Mouse (Mus musculus): ENCODE results near the gene Alpk3. TPM values are rescaled to one million over a fixed set of nuclear protein-coding genes. Genes with fewer than 3 reads are reported as not detected.

The Alpk3 gene
- total and polyA plus RNA-seq, 3 experiments: under 0.01 to 0.03 TPM; not detected in 1

DNA sequence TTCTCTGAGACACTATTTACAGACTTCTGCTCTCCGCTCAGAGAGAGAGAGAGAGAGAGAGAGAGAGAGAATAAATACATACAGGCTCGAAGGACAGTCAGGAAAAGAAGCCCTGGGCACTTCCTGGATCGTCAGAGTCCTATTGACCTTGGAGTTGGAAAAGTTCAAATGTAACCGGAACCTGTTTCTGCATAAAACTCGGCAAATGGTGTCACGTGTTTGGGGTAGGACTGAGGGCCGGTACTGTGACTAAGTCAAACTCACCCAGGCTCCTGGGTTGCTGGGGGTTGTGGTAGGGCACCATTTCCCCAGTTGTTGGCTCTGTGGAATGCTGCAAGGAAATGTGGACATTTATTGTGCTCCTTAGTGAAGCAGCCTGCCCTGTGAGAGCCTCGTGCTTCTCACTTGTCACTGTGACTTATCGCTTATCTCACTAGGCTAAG is 1.3 kb downstream of the Alpk3 start:
- peak; percentile 23 for DNase-seq (ENCODE audit: low read depth, low spot score)
- TF ChIP-seq MEF2A (IDR thresholded peaks at IDR 0.05; ENCODE audit: extremely low read depth, insufficient replicate concordance, low read depth, low read length, poor library complexity, severe bottlenecking): no peak
- peak; percentile 53; the same call in 1 of the 2 replicates for TF ChIP-seq JUND (IDR thresholded peaks at IDR 0.05; ENCODE audit: low read depth, low read length)
- no peak for TF ChIP-seq TBP (IDR thresholded peaks at IDR 0.05; ENCODE audit: low read depth, low read length)
- peak; percentile 55 for TF ChIP-seq USF1 (IDR thresholded peaks at IDR 0.05; ENCODE audit: low read depth, low read length)
- no peak for TF ChIP-seq POLR2AphosphoS5 (IDR thresholded peaks at IDR 0.05; ENCODE audit: borderline replicate concordance, low read depth, low read length)
- Histone ChIP-seq H3K79me2 (ENCODE audit: control insufficient read depth, insufficient read depth, low read length, poor library complexity) (no peaks in the 10 kb centered on the region), H3K27ac (ENCODE audit: control insufficient read depth, low read depth, low read length) (no peak overlapping the region), H3K36me3 (ENCODE audit: control insufficient read depth in 1 of 2, insufficient read depth in 2 of 2, low read length in 2 of 2) (peaks cover 0 to 16% of the 10 kb centered on the region in 2 experiments; a peak in 2 of 4 replicates), H3K4me3 (ENCODE audit: control insufficient read depth in 1 of 2, insufficient read depth in 1 of 2, low read depth in 2 of 2, low read length in 2 of 2) (no peak overlapping the region), H3K4me1 (ENCODE audit: control insufficient read depth in 1 of 2, insufficient read depth in 2 of 2, low read length in 2 of 2) (peaks cover 5 to 23% of the 10 kb centered on the region in 2 experiments), H3K27me3 (ENCODE audit: control insufficient read depth in 1 of 2, insufficient read depth in 2 of 2, low read length in 2 of 2) (no peaks in the 10 kb centered on the region), H3K9ac (ENCODE audit: control insufficient read depth, low read depth, low read length, poor library complexity, severe bottlenecking) (0 out of 2 replicates have a peak overlapping the region, but pooled peaks have one; percentile 20), H3K9me3 (replicated peaks; ENCODE audit: insufficient read depth, low read length) (no peaks in the 10 kb centered on the region)

DNA sequence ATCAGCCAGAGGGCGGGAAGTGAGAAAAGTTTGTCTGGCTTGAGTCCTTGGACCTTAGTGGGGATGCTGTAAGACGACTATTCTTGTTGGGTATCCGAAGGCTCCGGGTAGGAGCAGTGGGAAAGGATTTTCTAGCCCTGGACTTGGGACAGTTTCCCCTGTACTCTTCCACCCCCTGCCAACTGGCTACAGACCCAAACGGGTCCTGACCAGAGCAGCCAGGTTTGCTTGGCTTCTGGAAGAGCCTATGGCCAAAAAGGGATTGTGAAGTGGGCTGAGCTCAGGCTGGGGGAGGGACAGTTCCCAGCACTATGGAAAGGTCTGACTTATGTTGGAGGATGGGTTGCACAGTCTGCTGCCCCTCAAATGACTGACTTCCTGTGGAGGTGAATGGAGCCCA is 2.0 kb downstream of the Alpk3 start:
- no peaks in the 10 kb centered on the region for H3K27me3 ChIP-seq (ENCODE audit: control insufficient read depth in 1 of 2, insufficient read depth in 2 of 2, low read length in 2 of 2)
- H3K4me3 ChIP-seq (ENCODE audit: control insufficient read depth in 1 of 2, insufficient read depth in 1 of 2, low read depth in 2 of 2, low read length in 2 of 2): no peak overlapping the region
- no peak for DNase-seq (ENCODE audit: low read depth, low spot score)
- H3K9me3 ChIP-seq (replicated peaks; ENCODE audit: insufficient read depth, low read length): no peaks in the 10 kb centered on the region
- H3K27ac ChIP-seq (ENCODE audit: control insufficient read depth, low read depth, low read length): no peak overlapping the region
- H3K79me2 ChIP-seq (ENCODE audit: control insufficient read depth, insufficient read depth, low read length, poor library complexity): no peaks in the 10 kb centered on the region
- H3K9ac ChIP-seq (ENCODE audit: control insufficient read depth, low read depth, low read length, poor library complexity, severe bottlenecking): no peak overlapping the region
- H3K4me1 ChIP-seq (ENCODE audit: control insufficient read depth in 1 of 2, insufficient read depth in 2 of 2, low read length in 2 of 2): peaks cover 5 to 23% of the 10 kb centered on the region in 2 experiments
- H3K36me3 ChIP-seq (ENCODE audit: control insufficient read depth in 1 of 2, insufficient read depth in 2 of 2, low read length in 2 of 2): peaks cover 0 to 16% of the 10 kb centered on the region in 2 experiments; a peak in 2 of 4 replicates
- TF ChIP-seq CHD1 (IDR thresholded peaks at IDR 0.05; ENCODE audit: low read depth, low read length): no peak
- TF ChIP-seq SMC3 (IDR thresholded peaks at IDR 0.05; ENCODE audit: low read depth, low read length): no peak
- TF ChIP-seq TCF12 (IDR thresholded peaks at IDR 0.05; ENCODE audit: low read depth, low read length): no peak
- TF ChIP-seq TBP (IDR thresholded peaks at IDR 0.05; ENCODE audit: low read depth, low read length): no peak
- no peak for TF ChIP-seq MYB (IDR thresholded peaks at IDR 0.05; ENCODE audit: low read depth, low read length)
- TF ChIP-seq MYC (IDR thresholded peaks at IDR 0.05; ENCODE audit: low read depth, low read length): no peak
- no peak for TF ChIP-seq MXI1 (IDR thresholded peaks at IDR 0.05; ENCODE audit: low read depth, low read length)
- TF ChIP-seq MAZ (IDR thresholded peaks at IDR 0.05; ENCODE audit: low read depth, low read length): no peak
- no peak for TF ChIP-seq ZKSCAN1 (IDR thresholded peaks at IDR 0.05; ENCODE audit: low read depth, low read length)
- no peak for TF ChIP-seq CHD2 (IDR thresholded peaks at IDR 0.05; ENCODE audit: low read length)
- no peak for TF ChIP-seq NELFE (IDR thresholded peaks at IDR 0.05; ENCODE audit: low read depth, low read length)
- TF ChIP-seq JUND (IDR thresholded peaks at IDR 0.05; ENCODE audit: low read depth, low read length): no peak
- TF ChIP-seq SIN3A (IDR thresholded peaks at IDR 0.05; ENCODE audit: low read length): no peak
- no peak for TF ChIP-seq EP300 (IDR thresholded peaks at IDR 0.05; ENCODE audit: low read depth in 1 of 2, low read length in 2 of 2)
- TF ChIP-seq ETS1 (IDR thresholded peaks at IDR 0.05; ENCODE audit: low read depth, low read length): no peak
- TF ChIP-seq ELF1 (IDR thresholded peaks at IDR 0.05; ENCODE audit: low read depth, low read length): no peak
- no peak for TF ChIP-seq ZNF384 (IDR thresholded peaks at IDR 0.05; ENCODE audit: low read depth, low read length)
- no peak for TF ChIP-seq ZMIZ1 (IDR thresholded peaks at IDR 0.05; ENCODE audit: low read depth, low read length)
- TF ChIP-seq GABPA (IDR thresholded peaks at IDR 0.05; ENCODE audit: low read depth, low read length): no peak
- TF ChIP-seq POLR2AphosphoS5 (IDR thresholded peaks at IDR 0.05; ENCODE audit: borderline replicate concordance, low read depth, low read length): no peak

Data from MEL (cell line).